Mouse (Mus musculus): ENCODE measurements around the gene Ccdc137. TPM values are rescaled to one million over a fixed set of nuclear protein-coding genes. Genes with fewer than 3 reads are reported as not detected.

Gene Ccdc137
- polyA plus RNA-seq, 1 experiment from 2014 or later, result 25.4 TPM

DNA sequence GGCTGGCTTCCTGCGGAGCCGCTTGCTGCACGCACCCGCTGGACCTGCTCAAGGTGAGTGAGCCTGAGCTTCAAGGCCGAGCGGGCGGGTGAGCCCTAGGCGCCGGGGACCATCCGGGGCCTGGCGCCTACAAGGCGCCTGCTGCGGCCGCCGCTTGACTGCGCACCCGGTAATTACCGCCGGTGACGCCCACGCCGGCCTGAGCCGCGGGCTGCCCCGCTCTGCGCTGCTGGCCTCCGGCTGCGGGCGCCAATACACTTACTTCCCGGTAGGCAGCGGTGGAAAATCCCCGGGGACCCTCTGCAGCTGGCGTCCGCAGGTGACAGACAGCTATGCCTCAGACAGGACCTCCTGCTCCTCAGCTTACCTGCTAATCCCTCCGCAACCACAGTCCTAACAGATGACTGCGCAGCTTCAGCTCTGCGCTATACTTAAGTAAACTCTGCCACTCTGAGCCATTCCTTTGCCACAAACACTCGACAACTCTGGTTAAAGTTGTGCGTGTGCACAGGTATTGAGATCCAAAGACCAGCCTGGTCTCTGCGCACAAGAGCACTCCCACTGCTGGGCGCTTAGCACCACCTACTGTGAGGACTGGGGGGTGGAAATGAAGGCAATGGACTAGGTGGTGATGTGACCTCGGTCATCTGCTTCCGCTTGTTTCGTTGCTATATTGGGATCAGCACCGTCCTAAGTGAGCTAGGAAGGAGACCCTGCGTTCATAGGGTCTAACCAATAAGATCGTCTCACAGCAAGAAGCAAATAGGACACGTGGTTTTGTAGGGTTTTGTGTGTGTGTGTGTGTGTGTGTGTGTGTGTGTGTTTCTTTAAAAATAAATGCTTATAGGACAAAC lies 34.3 kb downstream of the Ccdc137 start:
- peak overlapping the region; percentile 92 for H3K4me3 ChIP-seq (ENCODE audit: low read depth, low read length)
- peaks cover 20% of the 10 kb centered on the region for H3K4me1 ChIP-seq (ENCODE audit: control insufficient read depth, insufficient read depth, low read length)
- peak; percentile 93 for DNase-seq (ENCODE audit: low spot score, missing footprints)
- H3K27ac ChIP-seq (ENCODE audit: low read depth, low read length), result peak overlapping the region; percentile 63
- peak; percentile 56 for ATAC-seq (ENCODE audit: low FRiP score)
- peaks cover 18% of the 10 kb centered on the region for H3K36me3 ChIP-seq (ENCODE audit: control insufficient read depth, insufficient read depth, low read length)
- H3K27me3 ChIP-seq (ENCODE audit: control insufficient read depth, insufficient read depth, low read length), result no peaks in the 10 kb centered on the region
- peak overlapping the region; percentile 86 for H3K4me2 ChIP-seq
- H3K9me3 ChIP-seq (ENCODE audit: control insufficient read depth, low read length), result no peaks in the 10 kb centered on the region
- peak overlapping the region; percentile 80 for H3K9ac ChIP-seq (ENCODE audit: low read length)
- under 1% methylated on average over 48 of the region's 48 CpGs for WGBS

DNA sequence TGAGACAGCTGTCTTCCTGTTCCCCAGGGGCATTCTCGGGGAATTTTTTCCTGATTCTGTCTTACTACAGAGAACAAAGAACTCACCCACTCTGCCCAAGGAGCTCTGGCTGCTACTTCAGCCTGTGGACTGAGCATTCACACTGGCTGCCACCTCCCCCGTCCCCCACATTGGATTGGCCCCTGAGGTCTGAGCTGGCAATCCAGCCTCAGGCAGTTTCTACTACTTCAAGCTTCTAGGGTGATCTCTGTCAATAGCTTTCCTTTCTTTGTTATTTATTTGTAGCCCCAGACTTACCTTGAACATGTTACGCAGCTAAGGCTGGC lies 34.9 kb downstream of the Ccdc137 start:
- peaks cover 14% of the 10 kb centered on the region; the same call in 1 of the 2 replicates for H3K36me3 ChIP-seq (ENCODE audit: control insufficient read depth, insufficient read depth, low read length)
- peak overlapping the region; percentile 86 for H3K4me2 ChIP-seq
- H3K4me3 ChIP-seq (ENCODE audit: low read depth, low read length), result peak overlapping the region; percentile 92
- WGBS, result 32% methylated on average over 3 of the region's 3 CpGs
- H3K9ac ChIP-seq (ENCODE audit: low read length), result peak overlapping the region; percentile 53
- no peaks in the 10 kb centered on the region for H3K27me3 ChIP-seq (ENCODE audit: control insufficient read depth, insufficient read depth, low read length)
- ATAC-seq (ENCODE audit: low FRiP score), result no peak
- no peaks in the 10 kb centered on the region for H3K9me3 ChIP-seq (ENCODE audit: control insufficient read depth, low read length)
- H3K4me1 ChIP-seq (ENCODE audit: control insufficient read depth, insufficient read depth, low read length), result peaks cover 20% of the 10 kb centered on the region
- H3K27ac ChIP-seq (ENCODE audit: low read depth, low read length), result no peak overlapping the region
- peak; percentile 88 for DNase-seq (ENCODE audit: low spot score, missing footprints)

DNA sequence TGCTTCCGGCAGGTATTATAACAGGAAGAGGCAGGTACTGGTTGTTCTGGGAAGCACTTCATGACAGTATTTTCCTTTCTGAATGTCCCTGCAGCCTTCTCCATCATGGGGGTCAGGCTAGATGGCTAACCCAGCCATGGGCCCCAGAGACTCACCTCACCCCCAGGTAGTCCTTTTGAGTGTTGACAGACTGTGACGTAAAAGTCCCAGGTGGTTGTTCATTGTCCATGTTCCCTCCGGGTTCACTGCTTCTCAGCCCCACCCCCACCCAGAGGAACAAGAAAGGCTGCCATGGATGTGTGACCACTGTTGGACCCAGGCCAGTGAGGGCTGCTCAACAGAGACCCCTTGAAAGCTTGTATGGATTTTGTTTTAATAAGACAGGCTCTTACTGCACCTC lies 35.4 kb downstream of the Ccdc137 start:
- H3K4me3 ChIP-seq (ENCODE audit: low read depth, low read length), result peak overlapping the region; percentile 92; the same call in 1 of the 2 replicates
- H3K4me2 ChIP-seq, result peak overlapping the region; percentile 86
- DNase-seq (ENCODE audit: low spot score, missing footprints) (no peak), ATAC-seq (ENCODE audit: low FRiP score) (no peak)
- H3K9ac ChIP-seq (ENCODE audit: low read length), result peak overlapping the region; percentile 53
- H3K27ac ChIP-seq (ENCODE audit: low read depth, low read length), result no peak overlapping the region
- peaks cover 9% of the 10 kb centered on the region; the same call in 1 of the 2 replicates for H3K36me3 ChIP-seq (ENCODE audit: control insufficient read depth, insufficient read depth, low read length)
- no peaks in the 10 kb centered on the region for H3K9me3 ChIP-seq (ENCODE audit: control insufficient read depth, low read length)
- no peaks in the 10 kb centered on the region for H3K27me3 ChIP-seq (ENCODE audit: control insufficient read depth, insufficient read depth, low read length)
- H3K4me1 ChIP-seq (ENCODE audit: control insufficient read depth, insufficient read depth, low read length), result peaks cover 20% of the 10 kb centered on the region
- WGBS, result 70% methylated on average over 3 of the region's 3 CpGs

DNA sequence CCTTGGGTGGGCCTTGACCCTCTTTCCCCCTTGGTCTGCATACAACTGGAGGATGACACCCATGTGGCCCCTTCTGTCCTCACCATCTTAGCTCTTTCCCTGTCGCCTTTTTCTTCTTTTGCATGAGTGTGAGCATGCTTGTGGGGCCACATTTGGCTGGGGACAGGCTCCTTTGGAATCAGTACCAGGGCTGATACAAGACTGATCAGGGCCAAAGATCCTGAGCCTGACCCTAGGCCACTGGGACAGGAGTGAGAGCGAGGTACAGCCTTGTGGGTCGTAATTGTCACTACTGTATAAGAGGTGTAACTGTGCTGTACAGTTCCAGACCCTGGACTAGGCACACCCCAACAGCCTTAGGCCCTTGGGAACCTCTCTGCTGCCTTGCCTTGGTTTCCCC lies 36.0 kb downstream of the Ccdc137 start:
- ATAC-seq (ENCODE audit: low FRiP score) (no peak), DNase-seq (ENCODE audit: low spot score, missing footprints) (peak; percentile 57)
- Histone ChIP-seq H3K9ac (ENCODE audit: low read length) (no peak overlapping the region), H3K27ac (ENCODE audit: low read depth, low read length) (no peak overlapping the region), H3K4me2 (no peak overlapping the region), H3K4me3 (ENCODE audit: low read depth, low read length) (no peak overlapping the region), H3K36me3 (ENCODE audit: control insufficient read depth, insufficient read depth, low read length) (peaks cover 5% of the 10 kb centered on the region; the same call in 1 of the 2 replicates), H3K27me3 (ENCODE audit: control insufficient read depth, insufficient read depth, low read length) (no peaks in the 10 kb centered on the region), H3K9me3 (ENCODE audit: control insufficient read depth, low read length) (no peaks in the 10 kb centered on the region), H3K4me1 (ENCODE audit: control insufficient read depth, insufficient read depth, low read length) (peaks cover 20% of the 10 kb centered on the region)
- 84% methylated on average over 3 of the region's 3 CpGs for WGBS

DNA sequence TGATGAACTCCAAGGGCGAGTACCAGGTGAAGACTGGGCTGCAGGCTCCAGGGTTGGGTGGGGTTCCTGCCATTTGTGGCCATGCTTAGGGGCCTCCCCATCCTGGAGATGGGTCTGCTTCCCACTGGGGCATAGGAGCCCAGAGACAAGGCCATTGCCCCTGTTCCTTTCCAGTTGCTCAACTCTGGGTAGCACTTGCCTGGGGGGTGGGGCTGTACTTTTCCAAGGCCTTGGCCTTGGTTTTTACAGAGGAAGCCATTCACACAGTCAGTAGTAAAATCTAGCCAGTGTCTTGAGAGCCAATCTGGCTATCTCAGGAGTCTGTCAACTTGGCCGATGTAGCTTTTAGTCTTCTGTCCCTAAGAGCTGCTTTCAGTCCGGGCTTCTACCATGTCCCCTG lies 39.5 kb downstream of the Ccdc137 start:
- H3K27me3 ChIP-seq (ENCODE audit: control insufficient read depth, insufficient read depth, low read length), result no peaks in the 10 kb centered on the region
- H3K27ac ChIP-seq (ENCODE audit: low read depth, low read length), result no peak overlapping the region
- 86% methylated on average over 3 of the region's 3 CpGs for WGBS
- ATAC-seq (ENCODE audit: low FRiP score), result no peak
- H3K9ac ChIP-seq (ENCODE audit: low read length), result no peak overlapping the region
- no peaks in the 10 kb centered on the region for H3K9me3 ChIP-seq (ENCODE audit: control insufficient read depth, low read length)
- no peak for DNase-seq (ENCODE audit: low spot score, missing footprints)
- H3K4me1 ChIP-seq (ENCODE audit: control insufficient read depth, insufficient read depth, low read length), result peaks cover 9% of the 10 kb centered on the region
- H3K4me2 ChIP-seq, result no peak overlapping the region
- H3K36me3 ChIP-seq (ENCODE audit: control insufficient read depth, insufficient read depth, low read length), result peaks cover 3% of the 10 kb centered on the region; the same call in 1 of the 2 replicates
- H3K4me3 ChIP-seq (ENCODE audit: low read depth, low read length), result no peak overlapping the region

DNA sequence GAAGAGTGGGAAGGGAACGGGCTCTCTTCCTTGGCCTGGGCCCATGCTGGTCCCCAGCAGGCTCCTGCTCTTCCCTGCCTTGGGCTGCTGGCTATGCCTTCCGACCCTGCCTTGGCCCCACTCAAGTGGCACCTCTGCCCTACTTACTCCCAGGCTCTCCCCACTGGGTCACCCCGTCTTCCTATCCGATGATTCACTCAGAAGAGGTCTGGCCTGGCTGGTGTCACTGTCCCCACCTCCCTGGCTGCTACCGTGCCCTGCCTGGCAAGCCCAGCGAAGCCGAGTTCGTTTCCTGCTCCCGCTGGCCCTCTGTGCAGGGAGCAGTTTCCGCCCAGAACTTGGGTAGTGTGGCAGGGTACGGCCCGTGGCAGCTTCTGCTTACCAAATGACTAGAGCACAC lies 40.3 kb downstream of the Ccdc137 start:
- H3K36me3 ChIP-seq (ENCODE audit: control insufficient read depth, insufficient read depth, low read length), result peaks cover 3% of the 10 kb centered on the region; the same call in 1 of the 2 replicates
- no peak overlapping the region for H3K9ac ChIP-seq (ENCODE audit: low read length)
- peaks cover 4% of the 10 kb centered on the region for H3K4me1 ChIP-seq (ENCODE audit: control insufficient read depth, insufficient read depth, low read length)
- ATAC-seq (ENCODE audit: low FRiP score) (no peak), DNase-seq (ENCODE audit: low spot score, missing footprints) (no peak)
- H3K4me3 ChIP-seq (ENCODE audit: low read depth, low read length), result no peak overlapping the region
- H3K27me3 ChIP-seq (ENCODE audit: control insufficient read depth, insufficient read depth, low read length), result no peaks in the 10 kb centered on the region
- H3K4me2 ChIP-seq, result no peak overlapping the region
- H3K9me3 ChIP-seq (ENCODE audit: control insufficient read depth, low read length), result no peaks in the 10 kb centered on the region
- H3K27ac ChIP-seq (ENCODE audit: low read depth, low read length), result no peak overlapping the region
- 94% methylated on average over 12 of the region's 12 CpGs for WGBS

DNA sequence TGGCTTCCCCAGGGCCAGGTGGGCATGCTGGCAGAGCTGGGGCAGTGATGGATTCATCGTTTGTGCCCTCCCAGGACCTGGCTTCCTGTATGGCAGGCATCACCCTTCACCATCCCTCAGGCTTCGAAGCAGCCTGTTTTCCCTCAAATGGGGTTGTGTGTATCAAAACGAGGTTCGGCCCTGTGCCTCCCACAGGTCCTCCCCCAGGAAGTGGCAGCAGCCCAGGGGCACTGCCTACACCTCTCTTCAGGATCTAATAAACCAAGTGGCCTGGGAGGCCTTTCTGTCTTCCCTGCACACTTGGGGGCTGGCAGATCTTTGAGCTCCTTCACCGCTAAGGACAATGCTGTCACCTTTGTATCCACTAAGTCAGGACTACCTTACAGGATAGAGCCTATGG lies 41.0 kb downstream of the Ccdc137 start:
- Histone ChIP-seq H3K27ac (ENCODE audit: low read depth, low read length) (no peak overlapping the region), H3K4me2 (no peak overlapping the region), H3K9ac (ENCODE audit: low read length) (no peak overlapping the region), H3K27me3 (ENCODE audit: control insufficient read depth, insufficient read depth, low read length) (no peaks in the 10 kb centered on the region), H3K4me3 (ENCODE audit: low read depth, low read length) (no peak overlapping the region), H3K9me3 (ENCODE audit: control insufficient read depth, low read length) (no peaks in the 10 kb centered on the region), H3K36me3 (ENCODE audit: control insufficient read depth, insufficient read depth, low read length) (peaks cover 3% of the 10 kb centered on the region; the same call in 1 of the 2 replicates), H3K4me1 (ENCODE audit: control insufficient read depth, insufficient read depth, low read length) (no peaks in the 10 kb centered on the region)
- ATAC-seq (ENCODE audit: low FRiP score) (no peak), DNase-seq (ENCODE audit: low spot score, missing footprints) (no peak)
- WGBS, result 96% methylated on average over 5 of the region's 5 CpGs

DNA sequence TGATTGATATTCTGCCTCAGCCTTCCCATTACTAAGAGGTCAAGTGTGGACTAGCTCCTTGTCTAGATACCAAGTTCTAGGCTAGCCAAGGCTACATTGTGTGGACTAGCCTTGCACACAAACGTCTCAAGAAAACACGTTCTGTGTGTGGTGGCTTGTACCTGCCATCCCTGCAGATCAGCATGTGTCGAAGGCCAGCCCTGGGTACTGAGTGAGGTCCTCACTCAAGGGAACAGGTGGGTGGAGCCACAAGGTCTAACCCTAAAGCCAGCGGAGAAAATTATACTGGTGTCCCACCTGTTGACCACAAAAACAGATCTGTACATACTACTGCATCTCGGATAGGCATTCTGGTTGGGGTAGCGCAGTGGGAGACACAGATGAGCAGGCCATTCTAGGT lies 42.0 kb downstream of the Ccdc137 start:
- no peak overlapping the region for H3K4me3 ChIP-seq (ENCODE audit: low read depth, low read length)
- WGBS, result 76% methylated on average over 6 of the region's 6 CpGs
- H3K4me2 ChIP-seq, result no peak overlapping the region
- no peaks in the 10 kb centered on the region for H3K9me3 ChIP-seq (ENCODE audit: control insufficient read depth, low read length)
- no peaks in the 10 kb centered on the region for H3K4me1 ChIP-seq (ENCODE audit: control insufficient read depth, insufficient read depth, low read length)
- no peak overlapping the region for H3K27ac ChIP-seq (ENCODE audit: low read depth, low read length)
- H3K36me3 ChIP-seq (ENCODE audit: control insufficient read depth, insufficient read depth, low read length), result no peaks in the 10 kb centered on the region; the same call in 1 of the 2 replicates
- ATAC-seq (ENCODE audit: low FRiP score), result no peak
- no peak overlapping the region for H3K9ac ChIP-seq (ENCODE audit: low read length)
- DNase-seq (ENCODE audit: low spot score, missing footprints), result no peak
- H3K27me3 ChIP-seq (ENCODE audit: control insufficient read depth, insufficient read depth, low read length), result no peaks in the 10 kb centered on the region

DNA sequence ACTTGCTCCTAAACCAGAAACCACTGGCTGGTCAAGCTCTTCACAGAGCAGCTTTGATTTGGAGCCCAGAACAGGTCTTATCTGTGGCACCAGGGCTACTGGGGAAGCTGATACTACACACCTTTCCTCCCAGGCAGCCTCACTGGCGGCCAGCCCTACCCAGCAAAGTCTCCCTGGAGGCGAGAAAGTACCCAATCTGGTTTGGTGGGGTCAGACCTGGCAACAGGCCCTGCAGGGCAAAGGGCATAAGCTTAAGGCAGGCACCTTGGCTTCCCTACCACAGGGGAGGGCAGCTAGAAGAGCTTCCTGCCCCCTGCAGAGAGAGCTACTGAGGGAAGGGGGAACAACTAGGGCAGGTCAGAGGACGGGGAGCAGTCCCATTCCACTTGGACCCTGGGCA lies 42.4 kb downstream of the Ccdc137 start:
- Histone ChIP-seq H3K27me3 (ENCODE audit: control insufficient read depth, insufficient read depth, low read length) (no peaks in the 10 kb centered on the region), H3K9ac (ENCODE audit: low read length) (no peak overlapping the region), H3K27ac (ENCODE audit: low read depth, low read length) (no peak overlapping the region), H3K4me1 (ENCODE audit: control insufficient read depth, insufficient read depth, low read length) (no peaks in the 10 kb centered on the region), H3K9me3 (ENCODE audit: control insufficient read depth, low read length) (no peaks in the 10 kb centered on the region), H3K4me2 (no peak overlapping the region), H3K36me3 (ENCODE audit: control insufficient read depth, insufficient read depth, low read length) (no peaks in the 10 kb centered on the region; the same call in 1 of the 2 replicates), H3K4me3 (ENCODE audit: low read depth, low read length) (no peak overlapping the region)
- ATAC-seq (ENCODE audit: low FRiP score) (no peak), DNase-seq (ENCODE audit: low spot score, missing footprints) (no peak)
- 23% methylated on average over 3 of the region's 3 CpGs for WGBS

Data from midbrain, embryonic 11.5 days (tissue).